Mouse (Mus musculus): ENCODE measurements around the gene Zfp595. TPM values are rescaled to one million over a fixed set of nuclear protein-coding genes. Genes with fewer than 3 reads are reported as not detected.
"Not testable (repeated sequence)": the region's sequence is repeated elsewhere in the genome, so short reads cannot be mapped to it uniquely, and the experiment has no call there.

The Zfp595 gene
- polyA plus RNA-seq, 2 experiments, result 1.1 to 1.3 TPM

- ATAC-seq (ENCODE audit: insufficient read depth) (no peak), DNase-seq (ENCODE audit: low read depth in 3 of 3, low spot score in 3 of 3) (peak in 1 of 3 experiments; percentile 45)
- TF ChIP-seq CTCF (IDR thresholded peaks at IDR 0.05; ENCODE audit: low read depth), result no peak
- no peak for TF ChIP-seq EP300 (IDR thresholded peaks at IDR 0.05; ENCODE audit: low read depth)
Measured at GRCm38 (mm10) chr13:67278314-67278713, 54.1 kb downstream of the Zfp595 start, which contains the start of gene Zfp458. TSS of gene Zfp458 (minus strand) at chr13:67278466.

GRCm38 (mm10) chr13:67269383-67270065, 62.8 kb downstream of the Zfp595 start:
- H3K36me3 ChIP-seq (replicated peaks; ENCODE audit: control insufficient read depth, insufficient read depth, low read depth); H3K27me3 ChIP-seq (ENCODE audit: control insufficient read depth, insufficient read depth, low read length); H3K4me1 ChIP-seq (replicated peaks; ENCODE audit: control insufficient read depth in 2 of 2, insufficient read depth in 2 of 2, low read length in 1 of 2); DNase-seq (ENCODE audit: low read depth in 3 of 3, low spot score in 3 of 3); H3K9me3 ChIP-seq (ENCODE audit: control insufficient read depth, low read length); H3K27ac ChIP-seq: not testable (repeated sequence)
- peak; percentile 44; the same call in 1 of the 2 replicates for ATAC-seq (ENCODE audit: insufficient read depth)
- Histone ChIP-seq H3K4me3 (ENCODE audit: insufficient read depth in 1 of 2, low read depth in 2 of 2, low read length in 2 of 2) (peak overlapping the region; percentile 80 to 81), H3K9ac (replicated peaks) (peak overlapping the region; percentile 82), H3K4me2 (ENCODE audit: low read depth) (peak overlapping the region; percentile 70)
- WGBS (ENCODE audit: insufficient replicate concordance), result 32% methylated on average over 8 of the region's 9 CpGs

More at GRCm38 (mm10) chr13:67278314-67278713, 54.1 kb downstream of the Zfp595 start, which contains the start of gene Zfp458:
- Histone ChIP-seq H3K27me3 (ENCODE audit: control insufficient read depth, insufficient read depth, low read length) (no peaks in the 10 kb centered on the region), H3K27ac (no peak within 1 kb of the TSS), H3K4me1 (replicated peaks; ENCODE audit: control insufficient read depth in 2 of 2, insufficient read depth in 2 of 2, low read length in 1 of 2) (no peaks in the 10 kb centered on the region), H3K9me3 (ENCODE audit: control insufficient read depth, low read length) (no peaks in the 10 kb centered on the region), H3K9ac (replicated peaks) (no peak within 1 kb of the TSS), H3K4me2 (ENCODE audit: low read depth) (no peak within 1 kb of the TSS), H3K36me3 (replicated peaks; ENCODE audit: control insufficient read depth, insufficient read depth, low read depth) (no peaks in the 10 kb centered on the region), H3K4me3 (ENCODE audit: insufficient read depth in 1 of 2, low read depth in 2 of 2, low read length in 2 of 2) (no peak within 1 kb of the TSS)
- 41% methylated on average over 7 of the region's 7 CpGs for WGBS (ENCODE audit: insufficient replicate concordance)

- Histone ChIP-seq H3K27ac (no peak overlapping the region), H3K9ac (replicated peaks) (peak overlapping the region; percentile 82), H3K36me3 (replicated peaks; ENCODE audit: control insufficient read depth, insufficient read depth, low read depth) (no peaks in the 10 kb centered on the region), H3K4me3 (ENCODE audit: insufficient read depth in 1 of 2, low read depth in 2 of 2, low read length in 2 of 2) (peak overlapping the region; percentile 80 to 81), H3K4me2 (ENCODE audit: low read depth) (peak overlapping the region; percentile 70), H3K4me1 (replicated peaks; ENCODE audit: control insufficient read depth in 2 of 2, insufficient read depth in 2 of 2, low read length in 1 of 2) (peaks cover 0 to 6% of the 10 kb centered on the region in 2 experiments; a peak in 1 of 4 replicates), H3K27me3 (ENCODE audit: control insufficient read depth, insufficient read depth, low read length) (no peaks in the 10 kb centered on the region), H3K9me3 (ENCODE audit: control insufficient read depth, low read length) (no peaks in the 10 kb centered on the region)
- ATAC-seq (ENCODE audit: insufficient read depth) (peak; percentile 96), DNase-seq (ENCODE audit: low read depth in 3 of 3, low spot score in 3 of 3) (peak; percentile 70 to 77 (median 73))
- 5% methylated on average over 18 of the region's 18 CpGs for WGBS (ENCODE audit: insufficient replicate concordance)
- TF ChIP-seq EP300 (IDR thresholded peaks at IDR 0.05; ENCODE audit: low read depth), result no peak
- TF ChIP-seq CTCF (IDR thresholded peaks at IDR 0.05; ENCODE audit: low read depth), result no peak
Measured at GRCm38 (mm10) chr13:67268568-67269369, 63.6 kb downstream of the Zfp595 start.

Other genes with a start within 250 kb of the Zfp595 start
- 0.39 and 0.63 TPM in 2 replicates for gene Zfp708, start 234.6 kb downstream of the Zfp595 start, polyA plus RNA-seq (2012; rRNA removed)
- 0.96 and 1.3 TPM in 2 replicates for gene Zfp708, start 234.6 kb downstream of the Zfp595 start, polyA plus RNA-seq (2014; fragmentation: Nextera tagmentation; extraction: Ambion mirVana)
- 1.8 and 3.1 TPM in 2 replicates for gene Gm28557, start 224.0 kb downstream of the Zfp595 start, polyA plus RNA-seq (2012; rRNA removed)
- gene Gm28557, start 224.0 kb downstream of the Zfp595 start, polyA plus RNA-seq (2014; fragmentation: Nextera tagmentation; extraction: Ambion mirVana), result 1.3 TPM in 2 replicates
- gene Rslcan18, start 216.3 kb downstream of the Zfp595 start, polyA plus RNA-seq (2012; rRNA removed), result 0.13 and 0.20 TPM in 2 replicates
- 0.11 and 0.15 TPM in 2 replicates for gene Rslcan18, start 216.3 kb downstream of the Zfp595 start, polyA plus RNA-seq (2014; fragmentation: Nextera tagmentation; extraction: Ambion mirVana)
- 0.14 and 0.33 TPM in 2 replicates for gene Zfp759, start 210.9 kb downstream of the Zfp595 start, polyA plus RNA-seq (2012; rRNA removed)
- gene Zfp759, start 210.9 kb downstream of the Zfp595 start, polyA plus RNA-seq (2014; fragmentation: Nextera tagmentation; extraction: Ambion mirVana), result 0.38 and 0.56 TPM in 2 replicates
- 0.89 and 1.1 TPM in 2 replicates for gene Rsl1, start 159.4 kb downstream of the Zfp595 start, polyA plus RNA-seq (2012; rRNA removed)
- gene Rsl1, start 159.4 kb downstream of the Zfp595 start, polyA plus RNA-seq (2014; fragmentation: Nextera tagmentation; extraction: Ambion mirVana), result 0.82 and 1.5 TPM in 2 replicates
- gene Zfp455, start 138.1 kb downstream of the Zfp595 start, polyA plus RNA-seq (2012; rRNA removed), result 0.17 and 0.18 TPM in 2 replicates
- 0.27 TPM in 2 replicates for gene Zfp455, start 138.1 kb downstream of the Zfp595 start, polyA plus RNA-seq (2014; fragmentation: Nextera tagmentation; extraction: Ambion mirVana)
- 0.27 and 0.49 TPM in 2 replicates for gene Zfp458, start 54.1 kb downstream of the Zfp595 start, polyA plus RNA-seq (2012; rRNA removed)
- 0.28 and 0.34 TPM in 2 replicates for gene Zfp458, start 54.1 kb downstream of the Zfp595 start, polyA plus RNA-seq (2014; fragmentation: Nextera tagmentation; extraction: Ambion mirVana)
- gene Zfp457, start 26.1 kb downstream of the Zfp595 start, polyA plus RNA-seq (2012; rRNA removed), result 0.42 and 0.44 TPM in 2 replicates
- gene Zfp457, start 26.1 kb downstream of the Zfp595 start, polyA plus RNA-seq (2014; fragmentation: Nextera tagmentation; extraction: Ambion mirVana), result 0.24 TPM in 1 of 2 replicates, not detected in the other
- gene Gm28044, start 28.0 kb upstream of the Zfp595 start, polyA plus RNA-seq (2012; rRNA removed), result not detected in 2 replicates
- gene Gm28044, start 28.0 kb upstream of the Zfp595 start, polyA plus RNA-seq (2014; fragmentation: Nextera tagmentation; extraction: Ambion mirVana), result not detected in 2 replicates
- 0.36 and 0.78 TPM in 2 replicates for gene Zfp953, start 28.0 kb upstream of the Zfp595 start, polyA plus RNA-seq (2012; rRNA removed)
- 0.77 and 0.89 TPM in 2 replicates for gene Zfp953, start 28.0 kb upstream of the Zfp595 start, polyA plus RNA-seq (2014; fragmentation: Nextera tagmentation; extraction: Ambion mirVana)
- 0.10 TPM in 1 of 2 replicates, not detected in the other for gene Gm28041, start 43.2 kb upstream of the Zfp595 start, polyA plus RNA-seq (2012; rRNA removed)
- 0.19 and 0.34 TPM in 2 replicates for gene Gm28041, start 43.2 kb upstream of the Zfp595 start, polyA plus RNA-seq (2014; fragmentation: Nextera tagmentation; extraction: Ambion mirVana)
- gene Zfp456, start 43.2 kb upstream of the Zfp595 start, polyA plus RNA-seq (2012; rRNA removed), result 0.19 and 0.22 TPM in 2 replicates
- gene Zfp456, start 43.2 kb upstream of the Zfp595 start, polyA plus RNA-seq (2014; fragmentation: Nextera tagmentation; extraction: Ambion mirVana), result 0.47 and 0.56 TPM in 2 replicates
- 0.58 and 1.6 TPM in 2 replicates for gene Zfp429, start 67.2 kb upstream of the Zfp595 start, polyA plus RNA-seq (2012; rRNA removed)
- 1.5 and 1.7 TPM in 2 replicates for gene Zfp429, start 67.2 kb upstream of the Zfp595 start, polyA plus RNA-seq (2014; fragmentation: Nextera tagmentation; extraction: Ambion mirVana)
- gene Zfp459, start 88.8 kb upstream of the Zfp595 start, polyA plus RNA-seq (2012; rRNA removed), result 0.07 and 0.16 TPM in 2 replicates
- gene Zfp459, start 88.8 kb upstream of the Zfp595 start, polyA plus RNA-seq (2014; fragmentation: Nextera tagmentation; extraction: Ambion mirVana), result 0.17 and 0.42 TPM in 2 replicates
- 1.8 and 2.7 TPM in 2 replicates for gene Zfp874a, start 119.1 kb upstream of the Zfp595 start, polyA plus RNA-seq (2012; rRNA removed)
- gene Zfp874a, start 119.1 kb upstream of the Zfp595 start, polyA plus RNA-seq (2014; fragmentation: Nextera tagmentation; extraction: Ambion mirVana), result 5.3 and 5.9 TPM in 2 replicates
- 1.4 and 2.7 TPM in 2 replicates for gene Zfp874b, start 151.7 kb upstream of the Zfp595 start, polyA plus RNA-seq (2012; rRNA removed)
- 1.9 and 3.2 TPM in 2 replicates for gene Zfp874b, start 151.7 kb upstream of the Zfp595 start, polyA plus RNA-seq (2014; fragmentation: Nextera tagmentation; extraction: Ambion mirVana)
- 0.65 and 1.1 TPM in 2 replicates for gene Zfp58, start 168.0 kb upstream of the Zfp595 start, polyA plus RNA-seq (2012; rRNA removed)
- gene Zfp58, start 168.0 kb upstream of the Zfp595 start, polyA plus RNA-seq (2014; fragmentation: Nextera tagmentation; extraction: Ambion mirVana), result 1.6 and 1.7 TPM in 2 replicates
- gene Gm26965, start 193.6 kb upstream of the Zfp595 start, polyA plus RNA-seq (2012; rRNA removed), result not detected in 2 replicates
- gene Gm26965, start 193.6 kb upstream of the Zfp595 start, polyA plus RNA-seq (2014; fragmentation: Nextera tagmentation; extraction: Ambion mirVana), result not detected in 2 replicates
- 4.2 and 5.3 TPM in 2 replicates for gene Zfp87, start 193.6 kb upstream of the Zfp595 start, polyA plus RNA-seq (2012; rRNA removed)
- gene Zfp87, start 193.6 kb upstream of the Zfp595 start, polyA plus RNA-seq (2014; fragmentation: Nextera tagmentation; extraction: Ambion mirVana), result 8.7 and 10.6 TPM in 2 replicates
- gene Zfp748, start 221.3 kb upstream of the Zfp595 start, polyA plus RNA-seq (2012; rRNA removed), result 1.9 and 2.0 TPM in 2 replicates
- gene Zfp748, start 221.3 kb upstream of the Zfp595 start, polyA plus RNA-seq (2014; fragmentation: Nextera tagmentation; extraction: Ambion mirVana), result 4.9 and 5.1 TPM in 2 replicates